Mouse (Mus musculus) brain, embryonic 14.5 days (tissue): ENCODE data around the gene Ankrd13a.

ENCODE experiments used
- CTCF ChIP-seq: fragments of 200-500 bp; IDR thresholded peaks from 2 replicates; pipeline ENCODE4 v1.5.1; 2012; ENCODE audit warnings: inconsistent platforms, mild to moderate bottlenecking, moderate library complexity, borderline replicate concordance; ENCODE audit not compliant: insufficient read depth, insufficient read length; ENCODE audit errors: extremely low read depth
- POLR2A ChIP-seq: fragments of 200-500 bp; IDR thresholded peaks from 2 replicates; pipeline ENCODE4 v1.6.1; 2012; ENCODE audit warnings: mild to moderate bottlenecking, inconsistent platforms, borderline replicate concordance; ENCODE audit not compliant: poor library complexity, insufficient read depth, insufficient read length, severe bottlenecking; ENCODE audit errors: extremely low read depth

DNA sequence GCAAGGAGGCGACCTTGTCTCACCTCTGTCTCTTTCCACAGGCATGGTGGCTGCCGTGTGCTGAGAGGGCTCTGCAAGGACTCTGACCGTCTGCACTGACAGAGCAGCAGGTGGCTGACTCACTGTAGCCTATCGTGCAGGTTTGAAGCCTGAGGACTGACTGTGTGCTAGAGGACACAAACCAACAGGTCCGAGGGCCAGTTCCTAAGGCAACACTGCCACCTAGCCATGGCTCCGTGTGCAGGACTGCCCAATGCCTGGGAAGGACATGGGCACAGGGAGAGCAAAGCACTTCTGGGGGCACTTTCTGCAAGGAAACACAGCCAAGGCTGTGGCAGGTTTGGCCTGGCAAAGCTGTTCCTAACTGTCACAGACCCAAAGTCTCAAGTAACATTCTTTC is 43.0 kb upstream of the Ankrd13a start:
- no peak for TF ChIP-seq CTCF
- TF ChIP-seq POLR2A, result no peak
